Mouse (Mus musculus): Measurements from ENCODE around the gene Klk15. TPM values are rescaled to one million over a fixed set of nuclear protein-coding genes. Genes with fewer than 3 reads are reported as not detected.
A peak's percentile ranks its signal among the peaks of the same experiment; 100 is the strongest.
"Not testable (repeated sequence)": the region's sequence is repeated elsewhere in the genome, so short reads cannot be mapped to it uniquely, and the experiment has no call there.

The Klk15 gene
- total RNA-seq (2022), result not detected

DNA sequence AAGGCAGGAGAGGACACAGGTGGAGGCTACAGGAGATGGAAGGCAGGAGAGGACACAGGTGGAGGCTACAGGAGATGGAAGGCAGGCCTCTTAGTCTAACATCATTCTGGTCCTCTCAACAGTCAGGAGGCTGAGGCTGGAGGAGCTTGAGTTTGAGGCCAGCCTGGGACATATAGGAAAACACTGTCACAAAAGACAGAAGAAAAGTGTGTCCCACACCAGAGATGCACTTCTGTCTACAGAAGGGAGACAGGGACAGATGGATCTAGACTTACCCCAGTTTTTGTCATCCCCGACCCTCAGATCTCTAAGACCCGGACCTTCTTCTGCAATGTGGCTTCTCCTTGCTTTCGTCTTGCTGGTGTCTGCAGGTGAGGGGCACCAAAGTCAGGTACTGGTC, at the start of gene Klk15:
Gene Klk15, plus strand, starts transcription at position 301 of the 400 bp plus-strand sequence.
- no peak for DNase-seq

DNA sequence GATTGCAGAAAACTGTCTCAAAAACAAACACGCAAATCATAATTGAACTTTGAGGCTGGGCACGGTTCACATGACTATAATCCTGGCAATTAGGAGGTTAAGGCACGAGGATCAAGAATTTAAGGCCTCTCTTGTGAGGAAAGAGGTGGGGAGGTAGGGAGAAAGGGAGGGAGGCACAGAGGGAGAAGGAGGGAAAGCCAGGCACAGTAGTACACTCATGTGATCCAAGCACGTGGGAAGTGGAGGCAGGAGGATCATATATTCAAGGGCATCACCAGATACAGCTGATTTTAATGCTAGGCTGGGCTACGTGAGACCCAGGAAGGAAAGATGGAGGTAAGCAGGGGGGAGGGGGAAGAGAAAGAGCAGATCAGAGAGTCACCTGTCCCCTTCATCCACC, 42.2 kb upstream of the Klk15 start:
- DNase-seq, result no peak

DNA sequence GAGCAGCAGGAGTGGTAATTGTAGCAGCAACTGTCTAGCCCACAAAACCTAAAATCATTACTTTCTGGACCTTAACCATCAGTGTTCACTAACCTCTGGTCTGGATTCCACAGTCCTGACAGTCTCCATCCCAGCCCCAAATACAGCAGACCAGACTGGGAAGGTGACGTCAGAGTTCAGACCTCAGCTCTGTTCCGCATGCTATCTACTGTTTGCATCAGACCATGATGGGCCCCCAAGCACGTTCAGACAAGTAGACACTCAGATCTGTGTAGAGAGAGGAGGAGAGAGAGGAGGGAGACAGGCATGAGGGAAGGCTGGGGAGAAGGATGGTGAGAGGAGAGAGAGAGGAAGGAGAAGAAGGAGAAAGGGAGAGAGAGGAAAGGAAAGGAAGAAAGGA, 41.8 kb upstream of the Klk15 start:
- no peak for DNase-seq

GRCm38 (mm10) chr7:43894836-43895235, 38.7 kb upstream of the Klk15 start:
- peak; percentile 78 for DNase-seq

DNA sequence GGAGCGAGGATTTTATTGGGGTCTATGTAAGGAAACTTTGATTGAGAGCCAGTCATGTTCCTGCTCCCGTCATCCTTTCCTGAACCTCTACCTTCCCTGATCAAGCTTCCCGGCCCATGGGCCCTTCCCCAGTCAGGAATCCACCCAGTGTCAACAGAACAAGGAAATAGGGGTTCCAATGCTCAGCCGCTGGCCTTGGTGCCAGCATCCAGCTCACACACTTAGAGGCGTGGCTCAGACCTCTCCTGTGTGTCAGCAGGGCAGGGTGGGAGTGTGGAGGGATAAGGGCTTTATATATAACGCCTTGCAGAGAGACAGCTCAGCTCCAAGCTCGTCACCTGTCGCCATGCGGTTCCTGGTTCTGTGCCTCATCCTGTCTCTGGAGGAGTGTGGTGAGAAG, 18.7 kb upstream of the Klk15 start:
- DNase-seq, result no peak

- DNase-seq, result no peak
Measured at GRCm38 (mm10) chr7:43918426-43918825, 15.1 kb upstream of the Klk15 start.

DNA sequence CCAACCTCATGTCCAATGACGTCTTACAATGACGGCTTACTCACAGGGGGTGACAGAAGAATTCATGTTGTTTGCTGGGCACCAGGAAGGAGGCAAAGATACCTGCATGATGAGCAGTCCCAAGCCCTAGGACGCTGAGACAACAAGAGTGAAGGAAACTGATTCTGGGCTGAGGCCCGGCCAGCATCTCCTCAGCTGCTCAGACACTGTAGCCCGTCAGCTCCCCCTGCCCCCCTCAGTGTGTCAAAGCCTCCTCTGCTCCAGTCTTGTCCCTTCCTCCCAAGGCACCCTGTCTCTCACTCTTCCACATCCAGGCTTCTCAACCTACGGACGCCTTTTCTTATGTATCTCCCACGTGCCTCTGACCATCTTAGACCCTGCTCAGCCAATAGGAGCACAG, 14.7 kb upstream of the Klk15 start:
- no peak for DNase-seq

DNA sequence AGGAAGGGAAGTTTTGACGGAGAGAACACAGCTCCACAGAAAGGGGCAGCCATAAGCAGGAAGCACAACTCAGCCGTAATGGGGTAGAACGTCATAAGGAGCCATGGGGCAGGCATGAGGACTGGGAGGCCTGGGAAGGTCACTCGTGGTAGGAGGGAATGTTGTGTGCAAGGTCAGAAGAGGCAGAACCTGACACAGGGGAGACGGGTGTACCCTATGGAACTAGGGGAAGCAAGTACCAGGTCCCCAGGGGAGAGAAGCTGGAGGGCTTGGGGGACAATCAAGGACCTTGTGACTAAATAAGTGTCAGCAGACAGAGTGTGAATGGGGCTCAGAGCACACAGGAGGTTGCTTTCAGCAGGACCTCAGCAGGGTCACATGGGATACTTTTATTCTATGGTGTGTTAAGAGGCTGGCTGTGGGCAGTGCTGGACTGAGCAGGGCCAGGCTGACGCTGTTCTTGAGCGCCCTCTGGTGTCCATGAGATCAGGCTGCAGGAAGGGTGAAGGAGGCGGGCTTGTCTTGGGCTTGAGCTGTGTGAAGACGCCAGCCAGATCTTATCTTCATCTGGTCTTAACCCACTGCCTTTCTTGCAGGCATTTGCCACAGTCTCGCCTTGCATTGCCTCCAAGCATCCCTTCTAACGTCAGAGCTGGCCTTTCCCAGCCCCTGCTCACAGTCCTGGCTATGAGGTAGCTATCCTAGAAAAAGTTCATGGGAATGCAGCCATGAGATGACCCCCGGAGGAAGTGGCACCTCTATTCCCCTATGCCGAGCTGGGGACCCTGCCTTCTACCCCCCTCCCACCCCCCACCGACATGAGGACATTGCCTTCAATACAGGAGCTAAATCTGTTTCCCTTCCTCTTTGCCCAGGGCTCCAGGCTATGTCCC, 13.7 kb upstream of the Klk15 start:
- peak; percentile 26 for DNase-seq

DNA sequence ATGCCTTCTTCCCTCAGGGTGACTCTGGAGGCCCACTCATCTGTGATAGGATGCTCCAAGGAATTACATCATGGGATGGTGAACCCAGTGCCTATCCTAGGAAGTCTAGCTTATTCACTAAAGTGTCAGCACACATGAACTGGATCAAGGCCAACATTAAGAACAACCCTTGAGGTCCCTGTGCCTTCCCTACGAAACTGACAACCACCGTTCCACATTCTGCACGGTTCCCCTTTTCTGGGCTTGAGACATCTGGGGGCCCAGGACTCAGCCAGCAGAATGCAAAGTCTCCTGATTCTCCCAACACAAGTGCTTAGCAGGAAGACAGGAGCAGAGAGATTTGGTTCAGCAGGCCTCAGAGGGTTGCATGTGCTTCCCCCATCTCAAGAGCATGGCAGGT, 13.0 kb upstream of the Klk15 start:
- no peak for DNase-seq

- no peak for DNase-seq
Measured at GRCm38 (mm10) chr7:43921087-43921486, 12.5 kb upstream of the Klk15 start.

DNA sequence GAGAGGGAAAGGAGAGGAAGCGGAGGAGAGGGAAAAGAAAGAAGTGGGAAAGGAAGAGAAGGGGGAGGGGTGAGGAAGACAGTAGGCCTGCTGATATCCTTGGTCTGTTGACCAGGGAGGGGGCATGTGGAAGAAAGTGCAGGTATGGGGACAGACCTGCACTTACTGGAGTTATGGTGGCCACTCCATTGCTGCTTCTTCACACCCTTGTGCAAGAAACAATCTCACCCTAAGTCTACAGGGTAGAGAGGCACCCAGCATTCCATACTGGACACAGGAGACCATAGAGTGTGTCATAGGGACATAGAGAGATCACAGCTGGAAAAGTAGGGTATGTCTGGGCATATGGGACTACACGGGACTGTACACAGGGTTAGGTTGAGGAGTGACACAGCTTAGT, 11.6 kb upstream of the Klk15 start:
- DNase-seq, result no peak

DNA sequence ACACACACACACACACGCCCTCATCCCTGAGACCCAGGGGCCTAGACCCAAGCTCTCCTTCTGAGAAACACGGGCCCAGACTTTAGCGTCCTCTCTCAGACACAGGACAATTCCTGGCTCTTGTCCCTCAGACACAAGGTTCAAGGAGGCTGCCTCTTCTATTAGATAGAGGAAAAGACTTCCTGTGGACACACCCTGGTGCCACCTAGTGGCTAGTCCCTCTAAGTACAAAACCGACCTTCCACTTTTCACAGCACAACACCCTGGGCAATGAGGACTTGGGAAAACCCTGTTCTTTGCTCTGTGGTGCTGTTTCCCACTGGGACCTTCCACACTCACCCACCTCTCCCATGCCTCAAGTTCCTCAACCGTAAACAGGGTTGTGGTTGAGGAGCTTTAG, 7.6 kb upstream of the Klk15 start:
- no peak for DNase-seq

- no peak for DNase-seq
Measured at GRCm38 (mm10) chr7:43928521-43928920, 5.0 kb upstream of the Klk15 start.

DNA sequence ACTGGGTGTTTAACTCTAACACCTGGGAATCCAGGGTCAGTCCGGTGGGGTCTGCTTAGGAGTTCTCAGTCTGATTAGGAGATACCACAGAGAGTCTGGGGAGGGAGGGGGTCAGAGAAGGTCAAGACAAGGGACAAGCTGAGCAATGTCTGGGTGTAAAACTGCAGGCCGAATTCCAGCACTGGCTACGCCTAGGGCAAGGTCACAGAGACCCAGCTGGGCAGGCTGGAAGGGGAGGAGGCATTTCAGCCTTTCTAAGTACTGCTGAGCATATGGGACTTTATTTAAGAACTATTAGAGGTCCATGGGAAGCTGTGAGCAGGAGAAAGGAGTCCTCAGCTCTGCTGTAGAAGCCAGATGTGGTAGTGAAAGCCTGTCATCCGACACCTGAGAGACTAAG, 1.2 kb upstream of the Klk15 start:
- DNase-seq, result no peak

DNA sequence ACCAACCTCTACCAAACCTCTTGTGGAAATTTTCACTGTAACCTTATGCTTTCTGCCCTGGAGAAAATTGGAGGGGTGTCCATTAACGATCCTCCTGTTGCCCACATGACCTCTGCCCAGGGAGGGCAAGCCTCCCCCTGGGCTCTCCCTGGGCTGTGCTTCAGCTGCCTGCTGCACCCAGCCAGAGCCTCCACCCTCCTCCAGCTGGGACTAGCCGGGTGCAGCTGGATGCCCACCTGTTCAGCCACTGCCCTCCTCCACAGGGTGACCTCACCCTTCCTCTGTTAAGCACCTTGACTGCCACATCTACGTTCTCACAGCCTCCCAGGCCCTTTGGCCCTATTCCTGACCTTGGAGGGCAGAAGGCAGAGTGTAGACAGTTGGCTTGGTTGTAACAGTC, 1.2 kb downstream of the Klk15 start:
- no peak for DNase-seq

GRCm38 (mm10) chr7:43936551-43936950, 3.0 kb downstream of the Klk15 start:
- no peak for DNase-seq

GRCm38 (mm10) chr7:43942293-43942692, 8.8 kb downstream of the Klk15 start:
- not testable (repeated sequence) for DNase-seq

GRCm38 (mm10) chr7:43944727-43945264, 11.3 kb downstream of the Klk15 start:
- no peak for DNase-seq

- DNase-seq, result no peak
Measured at GRCm38 (mm10) chr7:43950364-43950763, 16.8 kb downstream of the Klk15 start, which contains the start of gene Klk1b8. Klk1b8 (plus strand) TSS chr7:43950664.

DNA sequence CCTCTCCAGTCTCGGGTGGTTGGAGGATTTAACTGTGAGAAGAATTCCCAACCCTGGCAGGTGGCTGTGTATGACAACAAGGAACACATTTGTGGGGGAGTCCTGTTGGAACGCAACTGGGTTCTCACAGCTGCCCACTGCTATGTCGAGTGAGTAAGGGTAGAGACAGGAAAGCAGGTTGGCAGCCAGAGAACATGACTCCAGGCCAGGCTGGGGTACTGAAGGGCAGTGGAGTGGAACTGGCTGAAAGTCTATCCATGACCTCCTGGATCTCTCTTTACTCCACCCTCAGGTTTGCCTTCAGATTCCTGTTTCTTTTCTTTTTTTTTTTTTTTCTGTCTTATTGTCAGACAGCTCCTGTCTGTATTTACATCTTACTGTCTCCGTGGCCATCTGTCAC, 19.2 kb downstream of the Klk15 start:
- no peak for DNase-seq

DNA sequence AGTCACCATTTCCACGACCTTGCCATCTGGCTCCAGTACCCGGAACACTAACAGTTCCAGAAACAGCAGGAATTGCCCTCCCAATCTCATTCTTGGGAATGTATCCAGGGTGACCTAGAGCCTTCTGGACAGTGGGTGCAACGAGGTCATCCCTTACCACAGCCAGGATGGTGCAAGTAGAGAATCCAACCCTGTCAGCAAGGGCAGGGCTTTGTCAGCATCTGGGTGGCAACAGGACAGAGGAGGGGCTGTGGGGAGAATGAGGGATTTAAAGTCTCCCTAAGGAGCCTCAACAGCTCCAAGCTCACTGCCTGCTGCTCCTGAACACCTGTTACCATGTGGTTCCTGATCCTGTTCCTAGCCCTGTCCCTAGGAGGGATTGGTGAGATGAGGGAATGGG, 32.9 kb downstream of the Klk15 start, which contains the start of gene Klk1b1:
Gene Klk1b1, plus strand, starts transcription at position 301 of the 400 bp plus-strand sequence.
- no peak for DNase-seq

DNA sequence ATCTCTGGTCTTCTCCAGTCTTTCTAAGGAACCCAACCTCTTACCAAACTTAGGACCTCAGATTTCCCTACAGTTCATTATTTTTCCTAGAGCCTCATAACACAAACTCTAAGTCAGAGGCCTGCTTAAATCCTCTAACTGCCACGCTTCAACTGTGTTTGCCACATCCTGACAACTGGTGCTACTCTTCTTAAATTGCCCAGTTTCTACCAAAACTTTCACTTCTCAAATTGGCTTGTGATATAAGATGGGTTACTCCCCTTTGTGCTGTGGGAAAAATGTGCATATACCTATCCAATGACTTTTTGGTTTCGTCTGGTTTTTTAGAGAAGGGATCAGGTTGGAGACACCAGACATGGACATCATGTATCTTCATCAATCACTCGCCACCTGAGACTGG, 33.5 kb downstream of the Klk15 start:
- DNase-seq, result no peak

DNA sequence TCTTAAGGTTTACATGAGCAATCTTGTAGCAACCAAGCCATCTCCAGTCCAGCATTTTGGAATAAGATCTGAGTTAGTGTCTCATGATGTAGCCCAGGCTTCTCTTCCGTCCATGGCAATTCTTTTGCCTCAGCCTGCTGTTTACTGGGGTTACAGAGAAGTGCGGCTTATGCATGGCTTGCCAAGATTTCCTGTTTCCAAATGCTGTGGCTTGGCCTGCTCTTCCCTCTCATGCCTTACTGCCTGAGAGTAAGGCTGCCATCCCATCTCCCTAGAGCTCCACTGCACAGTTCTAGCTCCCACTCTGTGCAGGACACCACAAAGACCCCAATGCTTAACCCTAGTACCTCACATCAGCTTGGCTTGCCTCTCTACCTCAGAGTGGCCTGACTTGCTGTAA, 34.1 kb downstream of the Klk15 start:
- no peak for DNase-seq

DNA sequence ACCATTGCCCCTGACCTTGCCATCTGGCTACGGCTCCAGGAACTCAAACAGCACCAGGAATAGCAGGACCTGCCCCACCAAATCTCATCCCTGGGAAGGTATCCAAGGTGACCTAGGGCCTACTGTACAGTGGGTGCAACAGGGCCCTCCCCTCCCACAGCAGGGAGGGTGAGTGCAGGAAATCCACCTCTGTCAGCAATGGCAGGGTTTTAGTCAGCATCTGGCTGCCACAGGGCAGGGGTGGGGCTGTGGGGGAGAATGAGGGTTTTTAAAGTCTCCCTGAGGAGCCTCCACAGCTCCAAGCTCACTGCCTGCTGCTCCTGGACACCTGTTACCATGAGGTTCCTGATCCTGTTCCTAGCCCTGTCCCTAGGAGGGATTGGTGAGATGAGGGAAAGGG, 42.2 kb downstream of the Klk15 start, which contains the start of gene Klk1b9:
Gene Klk1b9, plus strand, starts transcription at position 301 of the 400 bp plus-strand sequence.
- not testable (repeated sequence) for DNase-seq
